Mouse (Mus musculus): ENCODE results near the gene Kcnk7.

Kcnk7 gene

DNA sequence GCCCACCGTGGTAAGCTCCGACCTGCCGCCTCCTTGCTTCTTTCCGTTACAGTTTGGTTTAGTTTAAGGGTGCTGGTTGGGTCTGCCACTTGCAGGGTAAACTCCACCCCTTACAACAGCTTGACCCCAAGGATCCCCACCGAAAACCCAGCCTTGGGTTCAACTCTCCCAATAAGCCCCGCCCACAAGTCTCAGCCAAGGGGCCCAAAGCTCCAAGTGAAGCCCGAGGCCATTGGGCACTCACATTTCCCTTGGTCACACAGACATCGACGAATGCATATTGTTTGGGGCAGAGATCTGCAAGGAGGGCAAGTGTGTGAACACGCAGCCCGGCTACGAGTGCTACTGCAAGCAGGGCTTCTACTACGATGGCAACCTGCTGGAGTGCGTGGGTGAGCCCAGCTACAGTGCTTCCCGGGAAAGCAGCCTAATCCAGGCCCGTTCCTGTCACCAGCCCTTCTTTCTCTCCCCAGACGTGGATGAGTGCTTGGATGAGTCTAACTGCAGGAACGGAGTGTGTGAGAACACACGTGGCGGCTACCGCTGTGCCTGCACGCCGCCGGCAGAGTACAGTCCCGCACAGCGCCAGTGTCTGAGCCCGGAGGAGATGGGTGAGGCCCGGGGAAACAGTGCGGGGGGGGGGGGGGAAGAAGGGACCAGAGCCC lies 52.3 kb downstream of the Kcnk7 start:
- DNase-seq (ENCODE audit: low spot score) = no peak

Data from urinary bladder, postnatal 10 days (tissue).